Mouse (Mus musculus) large intestine, adult 2 months (tissue): ENCODE results near the gene Dennd4c. TPM values are rescaled to one million over a fixed set of nuclear protein-coding genes. Genes with fewer than 3 reads are reported as not detected.
"Not testable (repeated sequence)": the region's sequence is repeated elsewhere in the genome, so short reads cannot be mapped to it uniquely, and the experiment has no call there.

Experiments used
- DNase-seq: peaks from one replicate; pipeline ENCODE4 v3.0.0-alpha.2; 2012; ENCODE audit warnings: low read depth, low spot score
- WGBS: fragments of 180-500 bp; shearing (Covaris S2); methylation state at CpG from one replicate; pipeline ENCODE4 v1.1.7; 2018; 5-methylcytosine and 5-hydroxymethylcytosine counted together
- polyA plus RNA-seq: library from polyadenylated mRNA; depleted of rRNA; stranded (reverse); fragments of >200 nt; gene quantifications from 2 replicates; pipeline ENCODE4 v1.2.3, GENCODE M21; 2012

Dennd4c gene
- polyA plus RNA-seq, 1 experiment: 3.4 TPM

DNA sequence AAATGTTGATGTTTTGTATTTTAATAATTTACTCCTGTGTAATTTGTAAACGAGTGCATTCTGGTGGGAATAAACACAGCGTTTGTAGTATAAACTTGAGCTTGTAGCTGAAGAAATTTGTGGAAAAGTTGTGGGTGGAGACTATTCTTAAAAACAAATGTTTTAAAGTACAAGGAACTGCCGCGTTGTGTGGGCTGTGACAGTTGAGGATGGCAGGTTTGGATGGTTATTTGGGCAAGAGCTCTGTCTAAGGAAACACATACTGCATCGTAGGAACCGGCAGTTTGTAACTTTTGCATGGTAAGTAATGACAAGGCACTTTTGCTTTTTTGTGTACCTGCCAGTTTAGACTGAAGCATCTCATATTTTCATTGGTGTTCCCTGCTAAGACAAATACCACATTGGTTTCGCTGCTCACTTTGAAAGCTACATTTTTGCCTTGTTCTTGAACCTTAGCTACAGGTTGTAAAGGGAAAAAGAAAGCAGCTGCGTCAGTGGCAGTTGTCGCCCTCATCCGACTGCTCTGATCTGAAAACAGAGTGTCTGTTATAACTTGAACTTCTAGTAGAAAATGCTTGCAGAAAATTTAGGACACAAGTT is 2.1 kb downstream of the Dennd4c start:
- no peak for DNase-seq
- WGBS: 15% methylated on average over 10 of the region's 10 CpGs

DNA sequence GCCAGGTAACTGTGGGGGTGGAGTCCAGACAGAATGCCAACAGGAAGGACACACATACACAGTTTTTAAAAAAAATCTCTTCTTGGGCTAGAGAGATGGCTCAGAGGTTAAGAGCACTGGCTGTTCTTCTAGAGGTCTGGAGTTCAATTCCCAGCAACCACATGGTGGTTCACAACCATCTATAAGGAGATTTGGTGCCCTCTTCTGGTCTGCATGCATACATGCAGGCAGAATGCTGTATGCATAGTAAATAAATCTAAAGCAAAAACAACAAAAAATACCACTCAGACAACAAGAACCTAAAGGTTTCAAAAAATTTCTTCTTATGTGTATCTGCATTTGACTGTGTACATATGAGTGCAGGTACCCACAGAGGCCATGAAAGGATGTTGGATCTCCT is 16.0 kb downstream of the Dennd4c start:
- DNase-seq: no peak

DNA sequence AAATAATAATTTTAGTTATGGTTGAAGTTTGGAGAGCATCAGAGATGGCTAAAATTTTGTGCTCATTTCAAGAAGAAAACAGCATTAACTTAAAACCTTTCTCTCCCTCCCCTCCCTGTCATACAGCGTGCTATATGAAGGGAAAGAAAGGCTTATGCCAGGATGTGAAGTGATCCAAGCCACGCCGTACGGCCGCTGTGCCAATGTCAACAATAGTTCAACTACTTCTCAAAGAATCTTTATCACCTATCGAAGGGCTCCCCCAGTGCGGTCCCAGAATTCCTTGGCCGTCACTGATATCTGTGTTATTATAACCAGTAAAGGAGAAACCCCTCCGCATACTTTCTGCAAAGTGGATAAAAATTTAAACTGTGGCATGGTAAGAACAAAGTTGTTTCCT is 29.2 kb downstream of the Dennd4c start:
- peak; percentile 24 for DNase-seq
- 30% methylated on average over 9 of the region's 9 CpGs for WGBS

DNA sequence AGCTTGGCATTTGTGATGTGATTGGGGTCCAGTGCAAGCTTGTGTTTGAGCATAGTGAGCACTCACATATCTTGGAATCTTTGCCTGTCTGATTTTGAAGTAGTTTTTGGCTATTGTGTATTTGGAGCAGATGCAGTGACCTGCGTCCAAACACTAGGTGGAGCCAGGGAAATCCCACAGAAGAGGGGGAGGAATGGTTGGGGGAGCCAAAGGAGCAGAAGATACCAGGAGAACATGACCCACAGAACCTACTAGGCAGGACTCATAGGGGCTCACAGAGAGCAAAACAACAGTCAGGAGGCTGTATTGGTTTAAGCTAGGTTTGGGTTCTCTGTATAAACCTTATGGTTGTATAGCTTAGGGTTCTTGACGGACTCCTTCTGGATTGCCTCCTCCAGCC is 62.2 kb downstream of the Dennd4c start:
- WGBS: 74% methylated on average over 2 of the region's 2 CpGs
- DNase-seq: no peak

DNA sequence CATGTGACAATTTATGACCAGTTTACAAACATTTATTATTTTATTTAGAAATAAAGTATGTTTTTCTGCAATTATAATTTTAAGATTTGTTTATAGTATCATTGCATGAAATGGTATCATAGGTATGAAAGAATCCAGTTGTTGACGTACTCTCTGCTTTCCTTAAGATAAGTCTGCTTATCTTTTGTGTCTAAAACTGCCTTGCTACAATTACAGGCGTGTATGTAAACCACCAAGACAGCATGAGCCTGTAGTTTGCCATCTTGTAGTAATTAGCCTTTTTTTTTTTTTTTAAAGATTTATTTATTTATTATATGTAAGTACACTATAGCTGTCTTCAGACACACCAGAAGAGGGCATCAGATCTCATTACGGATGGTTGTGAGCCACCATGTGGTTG is 66.5 kb downstream of the Dennd4c start:
- 90% methylated on average over 3 of the region's 3 CpGs for WGBS
- DNase-seq: no peak

DNA sequence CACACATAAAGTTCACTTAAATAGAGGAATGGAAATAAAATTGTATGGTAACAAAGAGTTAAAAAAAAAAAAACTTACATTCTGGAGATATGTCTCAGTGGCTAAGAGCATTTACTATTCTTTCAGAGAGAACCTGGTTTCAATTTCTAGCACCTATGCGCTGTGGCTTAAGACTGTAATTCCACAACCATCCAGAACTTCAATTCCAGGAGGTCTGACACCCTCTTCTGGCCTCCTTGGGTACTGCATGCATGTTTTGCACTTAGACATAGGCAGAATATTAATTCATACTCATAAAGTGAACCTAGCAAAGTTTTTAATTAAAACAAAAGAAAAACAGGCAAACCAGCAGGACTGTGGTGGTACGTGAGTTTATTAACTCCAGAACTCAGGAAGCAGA is 74.8 kb downstream of the Dennd4c start:
- DNase-seq: peak; percentile 8
- WGBS: 75% methylated on average over 2 of the region's 2 CpGs

DNA sequence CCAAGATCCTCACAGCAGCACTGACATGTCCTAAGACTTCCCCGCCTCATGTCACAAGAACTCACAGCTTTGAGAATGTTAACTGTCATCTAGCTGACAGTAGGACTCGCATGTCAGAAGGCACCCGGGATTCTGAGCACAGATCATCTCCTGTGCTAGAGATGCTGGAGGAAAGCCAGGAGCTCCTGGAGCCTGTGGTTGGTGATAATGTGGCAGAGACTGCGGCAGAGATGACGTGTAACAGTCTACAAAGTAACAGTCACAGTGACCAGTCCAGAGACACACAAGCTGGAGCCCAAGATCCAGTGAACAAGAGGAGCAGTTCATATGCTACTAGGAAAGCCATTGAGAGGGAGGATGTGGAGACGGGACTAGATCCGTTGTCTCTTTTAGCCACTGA is 76.8 kb downstream of the Dennd4c start:
- WGBS: 92% methylated on average over 7 of the region's 7 CpGs
- no peak for DNase-seq

DNA sequence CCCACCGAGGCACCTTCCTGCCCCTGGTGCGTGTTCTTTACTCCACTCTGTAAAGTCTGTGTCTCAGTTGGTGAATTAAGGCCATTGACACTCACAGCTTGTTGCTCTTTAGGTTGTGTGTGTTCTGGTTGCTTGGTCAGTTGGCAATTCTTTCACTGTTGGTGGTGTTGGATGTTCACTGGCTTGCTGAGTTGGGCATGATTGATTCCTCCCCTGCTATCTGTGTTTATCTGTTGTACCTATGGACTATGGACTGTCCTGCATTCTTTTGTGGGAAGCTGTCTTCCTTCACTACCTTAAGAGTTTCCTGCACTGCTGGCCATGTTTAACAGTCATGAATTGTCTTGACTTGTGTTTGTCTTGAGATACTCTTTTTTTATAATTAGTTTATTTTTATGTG is 83.5 kb downstream of the Dennd4c start:
- 92% methylated on average over 2 of the region's 2 CpGs for WGBS
- DNase-seq: no peak

DNA sequence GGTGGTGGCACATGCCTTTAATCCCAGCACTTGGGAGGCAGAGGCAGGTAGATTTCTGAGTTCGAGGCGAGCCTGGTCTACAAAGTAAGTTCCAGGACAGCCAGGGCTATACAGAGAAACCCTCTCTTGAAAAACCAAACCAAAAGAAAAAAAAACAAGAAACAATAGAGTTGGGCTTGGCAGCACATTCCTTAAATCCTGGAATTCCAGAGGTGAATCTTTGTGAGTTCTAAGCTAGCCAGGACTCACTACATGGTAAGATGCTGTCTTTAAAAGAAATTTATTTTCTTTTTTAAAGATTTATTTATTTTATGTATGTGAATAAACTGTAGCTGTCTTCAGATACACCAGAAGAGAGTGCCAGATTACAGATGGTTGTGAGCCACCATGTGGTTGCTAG is 92.8 kb downstream of the Dennd4c start:
- 98% methylated on average over 2 of the region's 2 CpGs for WGBS
- not testable (repeated sequence) for DNase-seq

DNA sequence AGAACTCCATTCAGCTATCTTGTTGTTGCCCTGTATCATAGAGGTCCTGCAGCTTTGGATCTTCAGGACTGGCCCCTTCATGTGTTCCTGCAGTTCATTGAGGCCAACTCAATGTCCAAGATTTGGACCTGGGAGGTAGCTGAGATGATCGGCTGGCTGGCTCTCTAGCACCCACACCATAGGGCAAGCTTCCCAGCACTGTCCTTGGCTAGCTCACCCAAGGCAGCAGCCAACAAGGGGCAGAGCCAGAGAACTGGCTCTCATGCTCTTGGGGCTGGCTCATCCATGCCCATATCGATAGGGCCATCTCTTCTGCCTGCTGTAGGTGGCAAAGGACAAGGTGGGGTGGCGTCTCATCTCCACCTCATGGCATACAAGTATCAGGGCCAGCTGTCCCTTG is 97.0 kb downstream of the Dennd4c start:
- WGBS: 98% methylated on average over 3 of the region's 3 CpGs
- DNase-seq: no peak

DNA sequence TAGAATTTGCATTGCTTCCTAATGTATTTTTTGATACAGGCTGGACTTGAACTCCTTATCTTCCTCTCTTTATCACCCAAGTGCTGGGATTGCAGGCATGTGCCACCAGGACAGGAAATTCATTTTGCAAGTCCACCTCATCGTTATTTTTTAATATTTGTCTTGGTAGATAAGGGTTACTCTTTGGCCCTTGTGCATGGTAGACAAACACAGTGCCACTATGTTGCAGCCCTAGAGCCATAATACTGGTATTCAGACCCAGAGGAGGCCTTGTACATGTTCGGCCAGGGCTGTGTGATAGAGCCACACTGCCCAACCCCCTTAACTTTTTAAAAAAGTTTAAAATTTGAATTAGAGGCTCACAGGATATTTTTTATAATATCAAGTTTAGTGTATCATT is 98.9 kb downstream of the Dennd4c start:
- DNase-seq: no peak
- 50% methylated on average over 2 of the region's 2 CpGs for WGBS

DNA sequence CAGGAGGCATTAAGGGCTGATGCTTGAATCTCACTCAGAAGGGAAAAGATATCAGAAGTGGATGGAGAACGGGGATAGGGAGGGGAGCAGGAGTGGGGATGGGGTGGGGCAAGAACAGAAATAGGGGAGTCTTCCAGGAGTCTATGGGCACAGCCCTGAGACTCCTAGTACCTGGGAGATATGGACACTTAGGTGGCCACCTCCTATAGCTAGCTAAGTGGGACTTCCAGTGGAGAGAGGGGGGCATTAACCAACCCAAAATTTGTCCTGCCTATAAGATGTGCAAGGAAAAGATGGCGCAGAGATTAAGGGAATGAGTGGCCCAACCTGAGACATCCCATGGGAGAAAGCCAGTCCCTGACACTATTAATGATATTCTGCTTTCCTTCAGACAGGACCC is 103.0 kb downstream of the Dennd4c start:
- DNase-seq: no peak
- WGBS: 86% methylated on average over 2 of the region's 2 CpGs

DNA sequence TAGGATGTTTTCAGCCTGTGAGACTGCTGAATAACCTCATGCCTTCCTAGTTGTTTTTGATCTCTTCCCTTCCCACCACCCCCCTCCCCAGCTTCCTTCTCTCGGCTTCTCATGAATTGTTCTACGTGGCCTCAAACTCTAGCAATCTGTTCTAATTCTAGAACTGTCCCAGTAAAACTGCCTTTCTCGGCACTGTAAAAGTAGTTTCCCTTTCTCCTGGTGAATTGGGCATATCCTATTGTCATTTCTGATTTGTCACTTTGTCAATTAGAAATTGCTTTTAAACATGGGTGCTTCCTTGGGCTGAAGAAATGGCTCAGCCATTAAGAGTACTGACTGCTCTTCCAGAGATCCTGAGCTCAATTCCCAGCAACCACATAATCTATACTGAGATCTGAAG is 103.7 kb downstream of the Dennd4c start:
- 74% methylated on average over 3 of the region's 3 CpGs for WGBS
- no peak for DNase-seq

DNA sequence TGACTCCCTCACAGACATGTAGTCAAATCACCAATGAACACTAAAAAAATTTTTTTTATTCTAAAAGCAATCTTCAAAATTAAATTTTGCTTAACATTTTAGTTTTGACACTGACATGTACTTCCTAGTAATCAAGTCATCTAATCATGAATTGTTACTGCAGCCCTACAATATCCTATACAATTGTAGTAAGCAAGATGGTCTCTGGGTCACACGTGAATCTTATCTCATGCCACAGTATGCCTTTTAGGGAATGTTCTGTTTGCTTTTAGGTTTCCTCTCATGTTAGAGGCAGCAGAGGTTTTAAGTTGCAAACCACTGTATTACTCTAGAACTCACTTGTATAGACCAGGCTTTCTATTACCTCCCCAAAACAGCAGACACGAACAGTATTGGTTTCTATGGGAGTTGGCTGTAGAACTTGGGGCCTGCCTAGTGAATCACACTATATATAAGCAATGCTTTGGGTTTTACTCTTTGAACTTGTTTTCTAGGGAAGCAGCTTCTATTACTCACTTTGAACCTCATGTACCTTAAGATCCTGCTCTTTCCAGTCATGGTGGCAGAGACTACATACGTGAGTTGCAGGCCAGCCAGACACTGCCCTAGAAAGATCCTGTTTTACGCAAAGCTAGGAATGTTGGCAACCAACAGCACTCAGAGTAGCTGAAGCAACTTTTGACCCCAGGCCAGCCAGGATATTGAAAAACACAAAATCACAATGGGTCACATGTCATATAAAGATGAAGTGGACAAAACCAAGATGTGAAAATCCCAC is 104.6 kb downstream of the Dennd4c start:
- no peak for DNase-seq
- WGBS: 81% methylated on average over 4 of the region's 4 CpGs

DNA sequence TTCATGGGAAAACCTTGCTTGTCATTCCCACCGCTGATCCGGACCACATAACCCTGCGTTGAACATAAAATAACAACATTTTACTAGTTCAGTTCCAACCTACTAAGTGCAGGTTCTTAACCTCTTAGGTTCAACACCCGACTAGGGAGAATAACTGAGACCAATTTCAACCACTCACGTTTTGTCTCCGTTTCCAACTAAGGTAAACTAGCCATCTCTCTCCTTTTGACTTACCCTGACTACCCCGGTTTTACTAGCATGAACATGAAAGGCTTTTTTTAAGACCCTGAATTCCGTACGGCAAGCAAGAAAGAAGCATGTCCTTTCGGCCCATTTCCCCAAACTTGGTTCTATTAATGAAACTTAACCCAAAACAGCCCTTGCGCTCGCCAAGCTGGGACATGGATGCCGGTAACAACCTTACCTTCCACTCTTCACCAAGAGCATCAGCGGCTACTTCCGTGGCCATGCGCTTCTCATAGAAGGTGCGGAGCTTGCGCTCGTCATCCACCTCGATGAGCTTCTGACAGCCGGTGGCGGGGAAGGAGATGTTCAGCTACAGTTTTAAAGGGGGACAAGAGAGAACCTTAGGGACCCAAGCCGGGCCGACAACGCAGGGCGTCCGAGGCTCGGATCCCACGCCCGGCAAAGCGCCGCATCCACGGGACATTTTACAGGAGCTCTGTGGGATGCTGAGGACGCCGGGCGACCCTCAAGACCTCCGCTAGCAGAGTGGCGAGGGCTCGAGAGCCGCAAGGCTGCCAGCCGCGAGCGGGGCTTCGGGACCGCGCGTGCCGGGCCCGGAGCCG is 108.2 kb downstream of the Dennd4c start:
- no peak for DNase-seq
- under 1% methylated on average over 50 of the region's 50 CpGs for WGBS

DNA sequence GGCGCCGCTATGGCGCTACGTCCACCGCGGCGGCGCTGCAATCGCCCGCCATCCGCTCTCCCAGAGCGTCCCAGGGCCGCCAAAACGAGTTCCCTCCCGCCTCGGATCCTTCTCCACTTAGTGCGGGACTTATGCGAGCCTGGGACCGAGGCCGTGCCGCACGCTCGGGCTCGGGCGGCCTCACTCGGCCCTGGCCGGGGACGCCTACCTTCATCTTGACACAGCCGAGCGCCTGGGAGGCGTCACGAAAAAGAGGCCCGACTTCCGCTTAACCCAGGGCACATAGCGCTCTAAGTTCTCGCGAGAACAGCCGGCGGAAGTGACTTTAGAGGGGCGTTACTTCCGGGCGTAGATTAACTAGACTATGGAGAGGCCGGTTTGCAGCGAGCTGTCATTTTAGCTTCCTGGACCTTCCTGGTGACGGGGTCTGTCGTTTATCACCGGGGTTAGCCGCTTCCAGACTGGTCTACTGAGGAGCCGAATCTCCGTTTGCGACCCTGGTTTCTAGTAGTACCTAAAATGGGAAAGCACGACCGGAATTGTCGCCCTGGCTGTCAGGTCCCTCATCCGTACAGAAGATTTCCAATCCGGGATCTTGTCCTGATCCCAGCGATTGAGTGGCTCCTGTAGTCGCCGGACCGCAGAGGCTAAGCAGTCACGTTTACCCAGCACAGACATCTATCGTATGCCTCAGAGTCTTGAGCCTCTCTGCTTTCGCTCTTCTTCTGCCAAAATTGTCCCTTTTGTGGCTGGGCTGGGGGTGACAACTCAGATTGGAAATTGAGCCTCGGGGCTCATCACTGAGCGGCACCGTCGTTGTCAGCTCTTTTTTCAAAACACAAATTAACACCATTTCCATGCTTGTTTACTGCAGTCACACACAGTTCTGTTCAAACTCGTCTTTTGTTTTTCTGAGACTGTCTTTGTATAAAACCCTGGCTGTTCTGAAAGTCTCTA is 109.0 kb downstream of the Dennd4c start, which contains the start of gene Rps6:
Gene Rps6 (minus strand): TSS at position 300 of the 957 bp plus-strand sequence.
- WGBS: under 1% methylated on average over 68 of the region's 68 CpGs
- DNase-seq: peak; percentile 99

DNA sequence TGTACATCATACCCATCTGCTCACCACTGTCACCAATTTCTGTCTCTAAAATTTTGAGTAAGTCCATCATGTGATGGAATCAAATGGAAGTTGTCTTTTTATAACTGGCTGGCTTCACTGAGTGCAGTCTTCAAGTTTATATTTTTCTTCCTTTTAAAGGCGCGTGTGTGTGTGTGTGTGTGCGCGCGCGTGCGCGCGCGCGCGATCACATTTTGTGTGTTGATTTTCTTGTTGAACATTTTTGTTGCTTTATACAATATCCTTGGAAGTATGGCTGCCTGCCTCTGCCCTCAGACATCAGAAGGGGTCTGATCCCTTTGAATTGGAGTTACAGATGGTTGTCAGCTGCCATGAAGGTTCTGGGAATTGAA is 109.7 kb downstream of the Dennd4c start:
- WGBS: 55% methylated on average over 12 of the region's 12 CpGs
- no peak for DNase-seq

DNA sequence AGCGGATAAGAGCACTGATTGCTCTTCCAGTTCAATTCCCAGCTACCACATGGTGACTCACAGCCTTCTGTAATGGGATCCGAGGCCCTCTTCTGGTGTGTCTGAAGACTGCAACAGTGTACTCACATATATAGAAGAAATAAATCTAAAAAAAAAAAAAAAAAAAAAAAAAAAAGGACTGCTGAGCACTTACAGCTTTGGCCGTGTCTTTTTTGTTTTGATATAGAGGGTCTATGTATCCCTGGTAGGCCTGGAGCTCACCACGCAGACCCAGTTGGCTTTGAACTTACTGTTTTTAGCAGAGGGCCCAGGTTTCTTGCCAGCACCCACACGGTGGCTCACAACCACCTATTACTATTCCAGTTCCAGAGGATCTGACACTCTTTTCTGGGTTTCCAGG is 115.7 kb downstream of the Dennd4c start:
- no peak for DNase-seq
- WGBS: 86% methylated on average over 5 of the region's 5 CpGs

DNA sequence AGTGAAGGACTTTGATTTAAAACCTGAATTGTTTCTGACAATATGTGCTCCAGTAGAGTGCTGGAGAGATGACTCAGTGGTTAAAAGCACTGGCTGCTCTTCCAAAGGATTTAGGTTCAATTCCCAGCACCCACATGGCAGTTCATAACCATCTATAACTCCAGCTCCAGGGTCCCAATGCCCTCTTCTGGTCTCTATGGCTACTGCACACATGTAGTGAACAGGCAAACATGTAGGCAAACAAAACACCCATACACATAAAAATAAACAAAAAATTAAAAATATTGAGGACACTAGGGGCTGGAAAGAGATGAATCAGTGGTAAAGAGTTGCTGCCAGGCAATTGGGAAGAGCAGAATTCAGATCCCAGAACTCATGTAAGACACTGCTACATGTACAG is 123.6 kb downstream of the Dennd4c start:
- DNase-seq: no peak

DNA sequence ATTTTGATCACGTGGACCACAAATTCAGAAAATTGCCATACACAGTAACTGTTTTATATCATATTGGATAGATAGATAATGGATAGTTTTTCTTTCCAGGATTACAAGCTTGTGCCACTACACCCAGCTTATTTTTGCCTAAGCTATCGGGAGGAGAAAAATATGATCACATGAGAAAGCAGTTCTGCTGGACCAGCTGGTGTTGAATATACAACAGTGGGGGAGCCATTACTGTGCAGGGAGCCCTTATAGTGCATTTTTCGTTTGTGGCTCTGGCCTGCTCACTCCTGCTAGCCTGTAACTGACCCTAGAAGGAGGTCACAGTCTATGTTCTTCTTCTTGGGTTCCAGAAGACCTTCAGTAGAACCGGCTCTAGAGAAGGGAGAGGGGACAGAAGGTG is 124.7 kb downstream of the Dennd4c start:
- 57% methylated on average over 4 of the region's 4 CpGs for WGBS
- DNase-seq: no peak
